Mouse (Mus musculus) midbrain, embryonic 14.5 days (tissue): ENCODE results near the gene Ube2f. TPM values are rescaled to one million over a fixed set of nuclear protein-coding genes. Genes with fewer than 3 reads are reported as not detected.

Source experiments
- ATAC-seq: fragments of 200-750 bp; cut with Nextera tagmentation; 2 replicates; pipeline ENCODE4 v1.8.0; 2017; ENCODE audit warnings: moderate number of reproducible peaks, moderate library complexity; ENCODE audit not compliant: low FRiP score, low TSS enrichment
- DNase-seq: peaks from one replicate; pipeline ENCODE4 v3.0.0-alpha.2; 2015
- H3K27ac ChIP-seq: fragments of 300-500 bp; sonication (generic); replicated peaks from 2 replicates; pipeline ENCODE4 v1.5.1; 2014; ENCODE audit warnings: mild to moderate bottlenecking, low read depth, low read length, moderate library complexity
- H3K27me3 ChIP-seq: fragments of 300-500 bp; sonication (generic); 2 replicates; pipeline ENCODE4 v1.6.1; 2014; ENCODE audit warnings: low read length, control low read depth, mixed read lengths; ENCODE audit not compliant: control insufficient read depth, insufficient read depth
- H3K36me3 ChIP-seq: fragments of 300-500 bp; sonication (generic); 2 replicates; pipeline ENCODE4 v1.6.1; 2014; ENCODE audit warnings: low read length, control low read depth; ENCODE audit not compliant: control insufficient read depth, insufficient read depth
- H3K4me1 ChIP-seq: fragments of 300-500 bp; sonication (generic); 2 replicates; pipeline ENCODE4 v1.6.1; 2014; ENCODE audit warnings: mild to moderate bottlenecking, antibody characterized with exemption, low read length, control low read depth; ENCODE audit not compliant: control insufficient read depth, insufficient read depth
- H3K4me2 ChIP-seq: fragments of 300-500 bp; sonication (generic); 2 replicates; pipeline ENCODE4 v1.6.1; 2014; ENCODE audit warnings: mild to moderate bottlenecking, low read length, moderate library complexity
- H3K4me3 ChIP-seq: fragments of 300-500 bp; sonication (generic); replicated peaks from 2 replicates; pipeline ENCODE4 v1.5.1; 2014; ENCODE audit warnings: low read depth, low read length
- H3K9ac ChIP-seq: fragments of 300-500 bp; sonication (generic); replicated peaks from 2 replicates; pipeline ENCODE4 v1.6.1; 2014; ENCODE audit warnings: mild to moderate bottlenecking, low read length, moderate library complexity
- H3K9me3 ChIP-seq: fragments of 300-500 bp; sonication (generic); 2 replicates; pipeline ENCODE4 v1.6.1; 2016; ENCODE audit warnings: low read length, control low read depth, mixed read lengths; ENCODE audit not compliant: control insufficient read depth
- WGBS: fragments of 180-500 bp; shearing (Covaris S2); extraction: QIAGEN DNeasy Blood & Tissue Kit; methylation state at CpG from one replicate; pipeline ENCODE4 v1.1.7; 2014; 5-methylcytosine and 5-hydroxymethylcytosine counted together
- polyA plus RNA-seq: library from polyadenylated mRNA; unstranded; fragments of >200 nt; fragmentation: Nextera tagmentation; extraction: Ambion mirVana; gene quantifications from 2 replicates; pipeline ENCODE4 v1.2.1, GENCODE M21; 2014

Ube2f gene
- polyA plus RNA-seq, 1 experiment from 2014 or later = 75.2 TPM

- H3K9me3 ChIP-seq = no peaks in the 10 kb centered on the region
- peaks cover 20% of the 10 kb centered on the region for H3K4me1 ChIP-seq
- H3K9ac ChIP-seq = no peak overlapping the region
- no peaks in the 10 kb centered on the region for H3K36me3 ChIP-seq
- ATAC-seq (no peak), DNase-seq (no peak)
- no peak overlapping the region for H3K4me3 ChIP-seq
- H3K27me3 ChIP-seq = no peaks in the 10 kb centered on the region
- no peak overlapping the region for H3K27ac ChIP-seq
- 96% methylated on average over 5 of the region's 5 CpGs for WGBS
- no peak overlapping the region for H3K4me2 ChIP-seq
Observed at GRCm38 (mm10) chr1:91248242-91248641, 1.9 kb upstream of the Ube2f start.

GRCm38 (mm10) chr1:91248970-91249369 lies 1.1 kb upstream of the Ube2f start:
- Histone ChIP-seq H3K27ac (no peak overlapping the region), H3K4me3 (no peak overlapping the region), H3K36me3 (no peaks in the 10 kb centered on the region), H3K4me1 (peaks cover 20% of the 10 kb centered on the region), H3K4me2 (peak overlapping the region; percentile 72), H3K9me3 (no peaks in the 10 kb centered on the region), H3K27me3 (no peaks in the 10 kb centered on the region), H3K9ac (no peak overlapping the region)
- ATAC-seq (no peak), DNase-seq (no peak)
- 44% methylated on average over 4 of the region's 4 CpGs for WGBS

GRCm38 (mm10) chr1:91250415-91251147 lies 477 bp downstream of the Ube2f start:
- Histone ChIP-seq H3K9ac (peak overlapping the region; percentile 96), H3K9me3 (no peaks in the 10 kb centered on the region), H3K27ac (peak overlapping the region; percentile 74), H3K27me3 (no peaks in the 10 kb centered on the region), H3K36me3 (peaks cover 7% of the 10 kb centered on the region; the same call in 1 of the 2 replicates), H3K4me1 (peaks cover 20% of the 10 kb centered on the region), H3K4me2 (peak overlapping the region; percentile 72), H3K4me3 (peak overlapping the region; percentile 94)
- ATAC-seq (no peak; the same call in 1 of the 2 replicates), DNase-seq (peak; percentile 25)
- WGBS = under 1% methylated on average over 67 of the region's 70 CpGs

GRCm38 (mm10) chr1:91251148-91251650 lies 1.1 kb downstream of the Ube2f start:
- DNase-seq (no peak), ATAC-seq (no peak)
- peak overlapping the region; percentile 72 for H3K4me2 ChIP-seq
- H3K4me1 ChIP-seq = peaks cover 20% of the 10 kb centered on the region
- no peaks in the 10 kb centered on the region for H3K9me3 ChIP-seq
- H3K4me3 ChIP-seq = peak overlapping the region; percentile 94
- 59% methylated on average over 5 of the region's 5 CpGs for WGBS
- H3K9ac ChIP-seq = peak overlapping the region; percentile 96
- no peaks in the 10 kb centered on the region for H3K27me3 ChIP-seq
- H3K36me3 ChIP-seq = peaks cover 9% of the 10 kb centered on the region; the same call in 1 of the 2 replicates
- no peak overlapping the region for H3K27ac ChIP-seq

GRCm38 (mm10) chr1:91251927-91252326 lies 1.8 kb downstream of the Ube2f start:
- Histone ChIP-seq H3K27ac (no peak overlapping the region), H3K4me3 (peak overlapping the region; percentile 0; the same call in 1 of the 2 replicates), H3K27me3 (no peaks in the 10 kb centered on the region), H3K4me1 (peaks cover 20% of the 10 kb centered on the region), H3K36me3 (peaks cover 10% of the 10 kb centered on the region; the same call in 1 of the 2 replicates), H3K4me2 (peak overlapping the region; percentile 72), H3K9me3 (no peaks in the 10 kb centered on the region), H3K9ac (peak overlapping the region; percentile 96; the same call in 1 of the 2 replicates)
- 63% methylated on average over 8 of the region's 8 CpGs for WGBS
- no peak for DNase-seq
- ATAC-seq = no peak

GRCm38 (mm10) chr1:91257918-91258317 lies 7.8 kb downstream of the Ube2f start:
- Histone ChIP-seq H3K36me3 (peaks cover 10% of the 10 kb centered on the region; the same call in 1 of the 2 replicates), H3K4me2 (no peak overlapping the region), H3K4me1 (no peaks in the 10 kb centered on the region), H3K9ac (no peak overlapping the region), H3K9me3 (no peaks in the 10 kb centered on the region), H3K27me3 (no peaks in the 10 kb centered on the region), H3K27ac (no peak overlapping the region), H3K4me3 (no peak overlapping the region)
- DNase-seq (no peak), ATAC-seq (no peak)

GRCm38 (mm10) chr1:91259794-91260193 lies 9.7 kb downstream of the Ube2f start:
- H3K9ac ChIP-seq = no peak overlapping the region
- no peak overlapping the region for H3K4me2 ChIP-seq
- no peak for DNase-seq
- H3K4me3 ChIP-seq = no peak overlapping the region
- H3K4me1 ChIP-seq = no peaks in the 10 kb centered on the region
- no peaks in the 10 kb centered on the region for H3K9me3 ChIP-seq
- no peak overlapping the region for H3K27ac ChIP-seq
- no peaks in the 10 kb centered on the region for H3K27me3 ChIP-seq
- ATAC-seq = no peak
- H3K36me3 ChIP-seq = peaks cover 4% of the 10 kb centered on the region; the same call in 1 of the 2 replicates
- 94% methylated on average over 5 of the region's 5 CpGs for WGBS

GRCm38 (mm10) chr1:91262508-91262907 lies 12.4 kb downstream of the Ube2f start:
- H3K36me3 ChIP-seq = peaks cover 15% of the 10 kb centered on the region
- no peaks in the 10 kb centered on the region for H3K4me1 ChIP-seq
- no peak for ATAC-seq
- no peak overlapping the region for H3K27ac ChIP-seq
- H3K9ac ChIP-seq = no peak overlapping the region
- WGBS = 96% methylated on average over 7 of the region's 7 CpGs
- DNase-seq = no peak
- H3K27me3 ChIP-seq = no peaks in the 10 kb centered on the region
- no peaks in the 10 kb centered on the region for H3K9me3 ChIP-seq
- H3K4me2 ChIP-seq = no peak overlapping the region
- H3K4me3 ChIP-seq = no peak overlapping the region

GRCm38 (mm10) chr1:91272260-91272659 lies 22.2 kb downstream of the Ube2f start:
- no peaks in the 10 kb centered on the region for H3K27me3 ChIP-seq
- no peak overlapping the region for H3K27ac ChIP-seq
- no peak overlapping the region for H3K9ac ChIP-seq
- peaks cover 25% of the 10 kb centered on the region for H3K36me3 ChIP-seq
- 93% methylated on average over 2 of the region's 2 CpGs for WGBS
- H3K9me3 ChIP-seq = no peaks in the 10 kb centered on the region
- H3K4me2 ChIP-seq = no peak overlapping the region
- no peaks in the 10 kb centered on the region for H3K4me1 ChIP-seq
- no peak overlapping the region for H3K4me3 ChIP-seq
- DNase-seq (no peak), ATAC-seq (no peak)
